Mouse (Mus musculus) midbrain, embryonic 16.5 days (tissue): ENCODE data around the gene Pparg. TPM values are rescaled to one million over a fixed set of nuclear protein-coding genes. Genes with fewer than 3 reads are reported as not detected.

Experiments
- ATAC-seq: fragments of 200-750 bp; cut with Nextera tagmentation; 2 replicates; pipeline ENCODE4 v1.8.0; 2017; ENCODE audit warnings: moderate TSS enrichment
- H3K27ac ChIP-seq: fragments of 300-500 bp; sonication (generic); 2 replicates; pipeline ENCODE4 v1.5.1; 2014; ENCODE audit warnings: mild to moderate bottlenecking, low read length, mixed read lengths
- H3K27me3 ChIP-seq: fragments of 300-500 bp; sonication (generic); 2 replicates; pipeline ENCODE4 v1.6.1; 2014; ENCODE audit warnings: low read depth, low read length, mixed read lengths; ENCODE audit not compliant: control insufficient read depth, insufficient read depth
- H3K36me3 ChIP-seq: fragments of 300-500 bp; sonication (generic); 2 replicates; pipeline ENCODE4 v1.6.1; 2014; ENCODE audit warnings: mild to moderate bottlenecking, low read length, moderate library complexity, mixed read lengths; ENCODE audit not compliant: control insufficient read depth, insufficient read depth
- H3K4me1 ChIP-seq: fragments of 300-500 bp; sonication (generic); 2 replicates; pipeline ENCODE4 v1.6.1; 2014; ENCODE audit warnings: mild to moderate bottlenecking, low read length, mixed read lengths; ENCODE audit not compliant: control insufficient read depth, insufficient read depth
- H3K4me2 ChIP-seq: fragments of 300-500 bp; sonication (generic); 2 replicates; pipeline ENCODE4 v1.6.1; 2014; ENCODE audit warnings: mild to moderate bottlenecking, low read length, mixed read lengths
- H3K4me3 ChIP-seq: fragments of 300-500 bp; sonication (generic); 2 replicates; pipeline ENCODE4 v1.5.1; 2014; ENCODE audit warnings: low read depth, mild to moderate bottlenecking, low read length, moderate library complexity, mixed read lengths
- H3K9ac ChIP-seq: fragments of 300-500 bp; sonication (generic); 2 replicates; pipeline ENCODE4 v1.6.1; 2014; ENCODE audit warnings: low read depth, low read length, mixed read lengths
- H3K9me3 ChIP-seq: fragments of 300-500 bp; sonication (generic); replicated peaks from 2 replicates; pipeline ENCODE4 v1.6.1; 2014; ENCODE audit warnings: mild to moderate bottlenecking, low read length, mixed read lengths; ENCODE audit not compliant: control insufficient read depth, poor library complexity, severe bottlenecking
- WGBS: fragments of 180-500 bp; shearing (Covaris S2); extraction: QIAGEN DNeasy Blood & Tissue Kit; methylation state at CpG from one replicate; pipeline ENCODE4 v1.1.7; 2014; 5-methylcytosine and 5-hydroxymethylcytosine counted together
- polyA plus RNA-seq: library from polyadenylated mRNA; unstranded; fragments of >200 nt; fragmentation: Nextera tagmentation; extraction: Ambion mirVana; gene quantifications from 2 replicates; pipeline ENCODE4 v1.2.1, GENCODE M21; 2015

Pparg gene
- polyA plus RNA-seq, 1 experiment from 2014 or later = 0.39 TPM

DNA sequence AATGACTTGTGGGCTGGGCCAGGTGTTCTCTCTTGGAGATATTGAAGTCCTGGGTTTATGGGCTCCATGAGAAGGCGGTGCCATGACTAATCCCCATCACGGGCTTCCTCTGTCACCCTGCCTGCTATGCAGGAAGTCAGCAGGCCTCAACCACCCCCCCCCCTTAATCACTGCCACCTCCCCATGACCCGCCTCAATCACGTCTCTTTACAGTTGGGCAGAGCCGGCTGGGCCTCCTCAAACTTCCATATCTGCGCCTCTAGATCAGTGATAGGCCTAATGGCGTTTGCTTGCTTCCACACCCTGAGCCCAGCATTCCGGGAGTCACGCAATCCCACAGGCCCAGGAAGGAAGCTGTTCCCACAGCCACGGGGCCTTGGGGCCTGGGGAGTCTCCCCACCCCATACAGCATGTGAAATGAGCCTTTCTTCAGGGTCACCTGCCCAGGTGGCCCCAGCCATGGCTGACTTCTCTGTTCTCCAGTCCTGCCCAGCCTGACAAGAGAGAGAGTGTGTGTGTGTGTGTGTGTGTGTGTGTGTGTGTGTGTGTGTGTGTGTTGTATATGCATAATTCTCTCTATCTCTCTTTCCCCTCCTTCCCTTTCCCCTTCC lies 142.9 kb downstream of the Pparg start:
- no peak overlapping the region for H3K4me3 ChIP-seq
- H3K4me1 ChIP-seq = no peaks in the 10 kb centered on the region
- no peak for ATAC-seq
- H3K4me2 ChIP-seq = no peak overlapping the region
- H3K9ac ChIP-seq = no peak overlapping the region
- no peaks in the 10 kb centered on the region for H3K36me3 ChIP-seq
- no peak overlapping the region for H3K27ac ChIP-seq
- no peaks in the 10 kb centered on the region for H3K27me3 ChIP-seq
- 90% methylated on average over 10 of the region's 10 CpGs for WGBS
- H3K9me3 ChIP-seq = no peaks in the 10 kb centered on the region

DNA sequence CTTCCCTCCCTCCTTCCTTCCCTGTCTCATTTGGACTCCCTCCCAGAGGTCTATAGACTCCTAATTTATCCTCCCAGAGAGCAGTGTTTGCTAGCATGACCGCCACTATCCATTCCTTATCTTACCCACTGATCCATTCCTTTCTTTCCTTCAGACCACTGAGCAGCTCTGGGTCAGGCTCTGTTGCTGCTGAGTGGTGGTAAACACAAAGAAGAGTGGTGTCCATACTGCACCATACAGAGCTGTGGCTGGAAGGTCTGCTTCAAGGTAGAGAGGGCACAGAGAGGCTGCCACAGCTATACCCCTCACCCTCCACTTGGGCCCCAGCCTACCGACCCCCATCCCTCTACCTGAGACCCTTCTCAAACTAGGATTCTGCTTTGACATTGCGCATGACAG lies 143.4 kb downstream of the Pparg start:
- Histone ChIP-seq H3K36me3 (no peaks in the 10 kb centered on the region), H3K9ac (no peak overlapping the region), H3K4me3 (no peak overlapping the region), H3K27me3 (no peaks in the 10 kb centered on the region), H3K9me3 (no peaks in the 10 kb centered on the region), H3K4me1 (no peaks in the 10 kb centered on the region), H3K27ac (no peak overlapping the region), H3K4me2 (no peak overlapping the region)
- WGBS = 83% methylated on average over 3 of the region's 3 CpGs
- ATAC-seq = no peak

DNA sequence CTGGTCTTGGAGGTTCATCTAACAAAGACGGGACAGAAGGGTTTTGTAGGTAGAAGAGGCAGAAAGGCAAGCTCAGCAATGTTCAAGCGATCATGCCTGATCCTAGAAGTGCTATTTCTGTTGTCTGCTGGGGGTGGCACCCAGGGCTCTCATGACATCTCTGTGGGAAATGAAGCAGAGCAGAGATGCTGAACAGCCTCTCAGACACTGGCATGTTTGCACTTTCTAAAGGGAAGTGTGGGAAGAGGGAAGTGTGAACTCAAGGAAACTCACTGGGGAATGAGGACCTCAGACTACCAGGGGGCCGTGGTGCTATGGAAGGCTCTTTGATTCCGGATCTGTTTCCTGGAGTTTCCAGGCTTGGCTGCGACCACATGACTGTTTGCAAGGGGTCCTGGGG lies 144.2 kb downstream of the Pparg start:
- Histone ChIP-seq H3K4me3 (no peak overlapping the region), H3K27me3 (no peaks in the 10 kb centered on the region), H3K27ac (no peak overlapping the region), H3K9ac (no peak overlapping the region), H3K36me3 (no peaks in the 10 kb centered on the region), H3K4me1 (no peaks in the 10 kb centered on the region), H3K9me3 (no peaks in the 10 kb centered on the region), H3K4me2 (no peak overlapping the region)
- ATAC-seq = no peak
- WGBS = 90% methylated on average over 5 of the region's 5 CpGs

DNA sequence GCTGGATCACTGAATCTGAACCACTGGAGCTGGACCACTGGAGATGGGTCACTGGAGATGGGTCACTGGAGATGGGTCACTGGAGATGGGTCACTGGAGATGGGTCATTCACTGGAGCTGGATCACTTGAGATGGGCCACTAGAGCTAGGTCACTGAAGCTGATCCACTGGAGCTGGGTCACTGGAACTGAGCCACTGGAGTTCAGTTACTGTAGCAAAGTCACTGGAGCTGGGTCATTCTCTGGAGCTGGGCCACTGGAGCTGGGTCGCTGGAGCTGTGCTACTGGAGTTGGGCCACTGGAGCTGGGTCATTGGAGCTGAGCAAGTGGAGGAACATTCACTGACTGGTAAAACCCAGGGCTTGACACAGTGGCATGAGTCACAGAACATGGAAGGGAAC lies 145.7 kb downstream of the Pparg start:
- Histone ChIP-seq H3K27me3 (no peaks in the 10 kb centered on the region), H3K9ac (no peak overlapping the region), H3K4me2 (no peak overlapping the region), H3K4me3 (no peak overlapping the region), H3K9me3 (no peaks in the 10 kb centered on the region), H3K4me1 (no peaks in the 10 kb centered on the region), H3K27ac (no peak overlapping the region), H3K36me3 (no peaks in the 10 kb centered on the region)
- 88% methylated on average over 1 of the region's 1 CpGs for WGBS
- ATAC-seq = no peak

DNA sequence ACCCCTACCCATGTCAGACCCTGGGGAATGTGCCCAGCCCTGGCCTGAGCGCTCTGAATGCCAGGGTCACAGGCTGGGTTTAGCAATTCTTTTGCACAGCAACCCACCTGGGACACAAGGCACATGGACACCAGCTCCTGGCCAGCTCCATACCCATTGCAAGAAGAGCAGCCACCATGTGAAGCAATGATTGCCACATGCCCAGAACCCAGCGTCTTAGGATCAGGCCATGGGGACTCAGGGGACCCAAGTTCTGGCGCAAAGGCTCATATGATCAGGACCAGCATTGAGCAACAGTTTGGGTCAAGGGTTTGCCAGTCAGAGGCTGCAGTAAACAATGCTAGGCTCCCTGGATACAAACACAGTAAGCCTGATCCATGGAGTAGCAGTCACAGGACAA lies 150.7 kb downstream of the Pparg start:
- ATAC-seq = no peak
- H3K9ac ChIP-seq = no peak overlapping the region
- 83% methylated on average over 3 of the region's 3 CpGs for WGBS

DNA sequence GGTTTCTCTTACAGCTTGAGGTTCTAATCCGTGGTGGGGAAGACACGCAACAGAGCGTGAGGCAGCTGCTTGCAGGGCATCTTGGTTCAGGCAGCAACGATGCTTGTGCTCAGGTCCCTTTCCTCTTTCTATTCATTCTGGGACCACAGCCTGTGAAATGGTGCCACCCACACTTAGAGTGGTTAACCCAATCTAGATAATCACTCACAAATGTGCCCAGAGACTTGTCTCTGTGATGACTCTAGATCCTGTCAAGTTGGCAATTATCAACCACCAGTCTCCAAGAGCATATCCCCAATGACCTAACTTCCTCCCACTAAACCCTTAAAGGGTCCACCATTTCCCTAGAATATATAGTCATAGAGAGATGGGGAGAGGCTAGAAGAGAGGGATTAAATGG lies 152.5 kb downstream of the Pparg start:
- no peak for ATAC-seq
- 95% methylated on average over 4 of the region's 4 CpGs for WGBS

More for the DNA sequence above, 150.7 kb downstream of the Pparg start:
- H3K9me3 ChIP-seq = no peaks in the 10 kb centered on the region
- H3K4me1 ChIP-seq = no peaks in the 10 kb centered on the region
- no peaks in the 10 kb centered on the region for H3K36me3 ChIP-seq
- H3K27me3 ChIP-seq = no peaks in the 10 kb centered on the region
- no peak overlapping the region for H3K4me3 ChIP-seq
- H3K4me2 ChIP-seq = no peak overlapping the region
- no peak overlapping the region for H3K27ac ChIP-seq

DNA sequence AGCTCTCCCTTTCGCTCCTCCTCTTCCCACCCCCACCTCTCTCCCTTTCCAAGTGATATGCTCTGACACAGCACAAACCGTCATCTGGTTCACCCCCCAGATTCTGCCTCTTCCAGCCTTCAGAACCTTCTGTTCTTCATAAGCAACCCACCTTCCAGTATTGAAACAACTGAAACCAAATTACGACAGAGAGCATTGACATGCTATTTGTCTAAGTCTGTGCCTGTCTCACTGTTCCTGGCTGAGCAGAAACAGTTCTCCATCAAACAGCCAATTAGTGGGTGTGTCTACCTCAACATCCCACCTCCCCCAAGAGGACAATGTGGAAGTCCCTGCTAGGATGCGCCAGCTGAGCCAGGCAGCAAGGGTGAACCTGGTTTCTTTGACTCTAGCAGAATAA lies 157.2 kb downstream of the Pparg start:
- no peaks in the 10 kb centered on the region for H3K36me3 ChIP-seq
- no peaks in the 10 kb centered on the region for H3K9me3 ChIP-seq
- H3K9ac ChIP-seq = no peak overlapping the region
- WGBS = 78% methylated on average over 4 of the region's 4 CpGs
- H3K27ac ChIP-seq = no peak overlapping the region
- no peak overlapping the region for H3K4me2 ChIP-seq
- no peaks in the 10 kb centered on the region for H3K4me1 ChIP-seq
- no peak for ATAC-seq
- H3K27me3 ChIP-seq = no peaks in the 10 kb centered on the region
- no peak overlapping the region for H3K4me3 ChIP-seq

More for the DNA sequence above, 152.5 kb downstream of the Pparg start:
- no peak overlapping the region for H3K4me3 ChIP-seq
- no peak overlapping the region for H3K27ac ChIP-seq
- no peaks in the 10 kb centered on the region for H3K36me3 ChIP-seq
- no peaks in the 10 kb centered on the region for H3K27me3 ChIP-seq
- H3K4me2 ChIP-seq = no peak overlapping the region
- no peak overlapping the region for H3K9ac ChIP-seq
- no peaks in the 10 kb centered on the region for H3K4me1 ChIP-seq
- H3K9me3 ChIP-seq = no peaks in the 10 kb centered on the region

DNA sequence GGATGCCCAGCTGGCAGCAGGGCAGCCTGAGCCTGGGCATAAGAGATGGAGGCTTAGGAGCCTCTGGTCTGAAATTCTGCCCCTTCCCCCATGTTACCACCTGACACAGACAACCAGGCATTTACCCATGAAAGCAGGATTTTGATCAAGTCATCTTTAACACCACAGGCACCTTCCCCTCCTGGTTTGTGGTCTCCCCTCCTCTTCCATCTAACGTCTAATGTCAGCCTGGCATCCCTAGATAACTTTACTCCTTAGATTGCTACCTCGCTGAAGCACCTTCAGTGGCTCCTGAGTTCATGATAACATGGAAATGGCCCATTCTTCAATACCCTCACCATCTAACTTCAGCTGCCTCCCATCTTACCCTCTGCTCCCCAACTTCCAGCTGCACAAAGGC lies 157.6 kb downstream of the Pparg start:
- ATAC-seq = no peak

DNA sequence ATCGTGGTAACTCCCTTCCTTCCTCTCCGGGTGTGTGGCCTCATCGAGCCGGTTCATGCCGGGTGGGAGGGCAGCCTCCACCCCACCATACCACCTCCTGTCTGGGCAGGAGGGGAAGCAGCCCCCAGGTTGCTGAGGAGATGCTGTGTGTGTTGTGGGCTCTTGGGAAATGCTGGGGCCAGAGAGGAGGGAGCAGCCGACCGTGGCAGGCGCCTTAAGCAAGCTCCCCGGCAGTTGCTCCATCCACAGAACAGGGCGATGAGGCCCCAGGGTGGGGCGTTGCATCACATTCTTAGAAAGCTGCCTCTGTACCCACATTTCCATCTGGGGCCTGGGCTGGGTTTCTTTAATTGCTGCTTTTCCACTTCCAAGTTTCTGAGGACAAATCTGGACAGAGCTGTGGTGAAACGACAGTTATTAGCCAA lies 158.5 kb downstream of the Pparg start:
- Histone ChIP-seq H3K4me1 (no peaks in the 10 kb centered on the region), H3K9me3 (no peaks in the 10 kb centered on the region), H3K36me3 (no peaks in the 10 kb centered on the region), H3K4me2 (no peak overlapping the region), H3K27ac (no peak overlapping the region), H3K9ac (no peak overlapping the region), H3K4me3 (no peak overlapping the region), H3K27me3 (no peaks in the 10 kb centered on the region)
- ATAC-seq = no peak
- 46% methylated on average over 12 of the region's 12 CpGs for WGBS

More for the DNA sequence above, 157.6 kb downstream of the Pparg start:
- H3K4me1 ChIP-seq = no peaks in the 10 kb centered on the region
- H3K36me3 ChIP-seq = no peaks in the 10 kb centered on the region
- H3K9ac ChIP-seq = no peak overlapping the region
- H3K9me3 ChIP-seq = no peaks in the 10 kb centered on the region
- WGBS = 74% methylated on average over 2 of the region's 2 CpGs
- no peak overlapping the region for H3K4me2 ChIP-seq
- H3K27me3 ChIP-seq = no peaks in the 10 kb centered on the region
- no peak overlapping the region for H3K27ac ChIP-seq
- H3K4me3 ChIP-seq = no peak overlapping the region
